Mouse (Mus musculus) gastrocnemius, postnatal 25 days (tissue): ENCODE data around the gene Taz. TPM values are rescaled to one million over a fixed set of nuclear protein-coding genes. Genes with fewer than 3 reads are reported as not detected.

ENCODE experiments used
- DNase-seq: peaks from one replicate; pipeline ENCODE4 v3.0.0; 2022
- microRNA-seq, 2 experiments: library from miRNA; unstranded; fragments of <30 nt; microRNA quantifications; one replicate each; pipeline ENCODE4 v1.2.0; 2021; ENCODE audit warnings: borderline replicate concordance in 2 of 2
- total RNA-seq, 2 experiments: library from RNA; stranded (reverse); gene quantifications; 1 replicate in 1 of 2; 2 replicates in 1 of 2; pipeline ENCODE4 v1.2.3; 2021

The Taz gene
- total RNA-seq, 2 experiments from 2014 or later, result 40.4 to 43.5 TPM

DNA sequence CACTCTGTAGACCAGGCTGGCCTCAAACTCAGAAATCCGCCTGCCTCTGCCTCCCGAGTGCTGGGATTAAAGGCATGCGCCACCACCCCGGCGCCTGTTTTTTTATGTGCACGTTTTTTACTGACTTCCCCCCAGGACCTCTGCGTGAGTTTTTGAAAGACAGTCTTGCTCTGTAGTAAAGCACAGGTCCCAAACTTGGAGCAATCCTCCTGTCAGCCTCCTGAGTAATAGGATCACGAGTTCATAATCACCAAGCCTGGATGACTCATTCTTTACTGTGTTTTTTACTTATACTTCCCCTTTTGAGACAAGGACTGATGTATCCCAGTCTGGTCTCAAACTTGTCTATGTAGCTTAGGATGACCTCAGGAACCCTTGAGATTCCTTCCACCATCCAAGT lies 3.8 kb upstream of the Taz start:
- no peak for DNase-seq

DNA sequence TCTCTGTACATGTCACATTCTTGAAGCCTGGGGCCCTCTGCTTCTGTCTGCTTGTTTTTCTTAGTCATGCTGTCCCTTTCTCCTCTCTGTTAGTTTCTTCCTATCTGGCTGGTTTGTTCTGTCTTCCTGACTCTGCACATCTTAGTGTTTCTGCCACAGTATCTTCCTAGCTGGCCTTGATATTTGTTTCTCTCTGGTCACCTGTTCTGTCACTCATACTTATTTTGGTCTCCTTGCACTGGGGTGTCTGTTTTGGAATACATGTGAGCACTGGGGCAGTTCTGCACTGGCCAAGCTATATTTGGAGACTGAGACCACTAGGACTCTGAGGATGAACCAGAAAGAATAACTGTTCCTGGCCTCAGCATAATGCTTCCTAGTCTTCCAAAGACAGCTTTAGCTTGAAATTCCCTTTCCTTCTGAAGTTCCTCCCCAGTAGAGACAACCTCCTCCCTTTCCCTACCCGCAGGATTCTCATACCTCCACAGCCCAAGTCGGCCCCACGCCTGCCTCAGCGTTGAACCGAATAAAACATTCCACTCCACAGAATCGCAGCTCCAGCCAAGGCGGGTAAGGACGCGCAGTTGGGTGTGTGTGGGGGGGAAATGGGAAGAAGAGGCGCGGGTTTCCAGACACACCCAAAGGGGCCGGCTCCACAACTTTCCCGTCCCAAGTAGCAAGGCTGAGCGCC lies 526 bp upstream of the Taz start:
- DNase-seq, result no peak

DNA sequence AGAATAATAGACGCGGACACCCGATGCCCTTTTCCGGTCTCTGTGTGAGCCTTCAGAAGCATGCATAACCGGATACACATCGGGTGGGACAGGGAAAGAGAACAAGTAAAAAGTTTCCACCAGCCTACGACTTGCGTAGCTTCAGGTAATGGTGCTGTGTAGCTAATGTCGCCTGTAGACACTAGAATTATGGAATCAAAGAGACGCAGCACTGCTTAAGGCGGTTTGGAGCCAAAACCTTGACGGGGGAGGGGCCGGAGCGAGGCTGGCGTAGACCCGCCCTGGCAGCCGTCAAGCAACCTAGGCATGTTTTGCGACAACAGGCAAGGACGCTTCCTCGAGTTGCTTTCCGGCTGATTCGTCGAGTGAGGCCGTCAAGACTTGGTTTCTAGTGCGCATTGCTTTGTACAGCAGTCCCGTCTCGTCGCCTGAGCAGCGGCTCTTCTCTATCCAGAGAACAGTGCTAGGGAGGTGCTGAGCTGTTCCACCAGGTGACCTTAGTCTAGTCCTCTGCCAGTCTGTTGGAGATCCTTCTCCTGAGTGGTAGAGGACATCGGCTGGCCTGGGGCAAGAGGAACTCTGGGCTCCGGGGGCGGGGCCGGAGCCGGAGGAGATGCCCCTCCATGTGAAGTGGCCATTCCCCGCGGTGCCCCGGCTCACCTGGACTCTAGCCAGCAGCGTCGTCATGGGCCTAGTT lies 831 bp downstream of the Taz start:
- DNase-seq, result peak; percentile 84

DNA sequence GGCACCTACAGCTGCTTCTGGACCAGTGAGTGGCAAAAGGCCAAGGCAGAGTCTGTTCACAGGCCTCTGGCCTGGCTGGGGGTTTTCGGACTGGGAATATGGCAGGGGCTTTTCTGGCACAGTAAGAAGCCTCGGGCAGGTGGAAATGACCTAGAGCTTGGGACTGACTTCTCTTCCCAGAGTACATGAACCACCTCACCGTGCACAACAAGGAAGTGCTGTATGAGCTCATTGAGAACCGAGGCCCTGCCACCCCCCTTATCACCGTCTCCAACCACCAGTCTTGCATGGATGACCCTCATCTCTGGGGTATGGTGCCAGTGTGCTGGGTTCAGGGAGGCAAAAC lies 1.4 kb downstream of the Taz start:
- DNase-seq, result no peak

DNA sequence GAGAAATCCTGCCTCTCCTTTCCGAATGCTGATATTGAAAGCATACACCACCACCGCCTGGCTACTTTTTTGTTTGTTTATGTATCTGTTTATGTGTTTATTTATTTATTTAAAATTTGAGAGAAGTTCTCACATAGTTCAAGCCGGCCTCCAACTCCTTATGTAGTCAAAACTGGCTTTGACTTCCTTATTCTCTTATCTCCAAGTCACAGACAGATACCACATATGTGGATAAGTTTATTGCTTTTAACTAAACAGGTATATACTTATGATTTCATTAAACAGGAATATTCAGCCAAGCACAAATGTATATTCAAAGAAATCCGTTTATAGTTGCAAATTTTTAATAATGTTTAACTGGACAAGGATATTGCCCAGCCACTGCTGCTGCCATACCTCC lies 11.7 kb downstream of the Taz start:
- no peak for DNase-seq

DNA sequence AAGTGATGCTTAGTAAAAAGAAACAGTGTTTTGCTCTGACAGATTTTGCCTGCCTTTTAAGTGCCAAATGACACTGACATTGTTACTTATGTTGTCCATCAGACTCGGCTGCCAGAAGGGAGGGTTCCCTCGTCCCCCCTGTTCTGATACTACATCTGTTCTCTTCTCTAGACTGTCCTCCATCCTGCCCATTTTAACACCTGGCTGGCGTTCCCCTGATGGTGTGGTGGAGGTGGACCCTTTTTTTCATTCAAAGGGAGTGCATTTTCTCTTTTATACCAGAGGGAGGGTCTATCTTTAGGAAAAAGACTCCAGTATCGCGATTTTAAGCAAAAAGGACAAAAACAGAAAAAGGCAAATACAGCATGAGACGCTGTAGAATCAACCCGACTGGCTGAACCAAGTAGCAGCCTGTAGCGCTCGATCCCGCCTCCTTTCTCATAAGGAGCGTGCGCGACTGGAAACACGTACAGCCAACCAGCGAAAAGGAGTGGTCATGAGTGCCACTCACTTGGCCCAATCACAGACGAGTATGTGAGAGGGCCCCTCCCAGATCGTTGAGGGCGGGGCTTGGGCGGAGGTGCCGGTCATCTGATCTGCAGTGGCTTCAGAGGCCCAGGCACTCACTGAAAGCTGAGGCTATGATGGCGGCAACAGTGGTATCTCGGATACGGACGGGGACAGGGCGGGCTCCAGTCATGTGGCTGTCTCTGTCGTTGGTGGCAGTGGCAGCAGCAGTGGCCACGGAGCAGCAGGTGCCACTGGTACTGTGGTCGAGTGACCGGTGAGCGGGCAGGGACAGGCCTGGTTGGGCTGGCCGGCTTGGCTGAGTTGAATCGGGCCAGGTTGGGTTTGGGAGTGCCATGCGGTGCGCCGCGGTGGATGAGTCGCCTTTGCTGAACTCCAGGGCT lies 15.1 kb downstream of the Taz start, which contains the start of gene Atp6ap1:
Atp6ap1 (plus strand) TSS at position 560 of the 911 bp plus-strand sequence.
- peak; percentile 93 for DNase-seq

DNA sequence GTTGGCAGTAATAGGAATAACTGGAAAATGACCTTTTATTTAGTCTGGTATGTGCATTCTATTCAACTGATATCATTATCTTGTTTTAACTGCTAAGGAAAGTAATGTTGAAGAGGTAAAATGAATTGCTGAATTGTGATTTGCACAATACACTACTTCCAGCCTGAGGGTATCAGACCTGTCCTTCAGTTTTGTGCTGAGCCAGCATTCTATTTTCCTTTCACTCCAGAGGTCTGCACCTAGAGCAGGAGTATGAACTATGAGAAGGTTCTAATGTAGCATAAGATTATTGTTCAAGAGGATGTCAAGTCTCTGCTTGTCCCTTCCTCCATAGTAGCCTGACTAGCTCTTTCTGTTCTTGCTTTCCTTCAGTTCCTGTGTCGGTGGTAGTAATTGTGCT lies 16.6 kb downstream of the Taz start:
- DNase-seq, result no peak

DNA sequence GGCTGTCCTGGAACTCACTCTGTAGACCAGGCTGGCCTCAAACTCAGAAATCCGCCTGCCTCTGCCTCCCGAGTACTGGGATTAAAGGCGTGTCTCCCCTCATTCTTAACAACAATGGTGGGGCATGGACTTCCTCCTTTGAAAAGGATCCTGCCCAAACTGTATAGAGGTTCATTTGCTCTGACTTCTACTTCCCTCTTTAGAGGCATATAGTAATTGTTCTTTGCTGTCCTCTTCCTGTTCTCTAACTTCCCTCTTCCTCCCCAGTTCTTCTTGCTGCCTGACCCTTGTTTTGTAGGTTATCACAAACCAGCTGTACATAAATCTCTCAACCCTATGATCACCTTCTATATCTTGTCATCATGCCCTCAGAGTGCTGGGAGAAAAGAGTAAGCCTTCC lies 18.0 kb downstream of the Taz start:
- no peak for DNase-seq

DNA sequence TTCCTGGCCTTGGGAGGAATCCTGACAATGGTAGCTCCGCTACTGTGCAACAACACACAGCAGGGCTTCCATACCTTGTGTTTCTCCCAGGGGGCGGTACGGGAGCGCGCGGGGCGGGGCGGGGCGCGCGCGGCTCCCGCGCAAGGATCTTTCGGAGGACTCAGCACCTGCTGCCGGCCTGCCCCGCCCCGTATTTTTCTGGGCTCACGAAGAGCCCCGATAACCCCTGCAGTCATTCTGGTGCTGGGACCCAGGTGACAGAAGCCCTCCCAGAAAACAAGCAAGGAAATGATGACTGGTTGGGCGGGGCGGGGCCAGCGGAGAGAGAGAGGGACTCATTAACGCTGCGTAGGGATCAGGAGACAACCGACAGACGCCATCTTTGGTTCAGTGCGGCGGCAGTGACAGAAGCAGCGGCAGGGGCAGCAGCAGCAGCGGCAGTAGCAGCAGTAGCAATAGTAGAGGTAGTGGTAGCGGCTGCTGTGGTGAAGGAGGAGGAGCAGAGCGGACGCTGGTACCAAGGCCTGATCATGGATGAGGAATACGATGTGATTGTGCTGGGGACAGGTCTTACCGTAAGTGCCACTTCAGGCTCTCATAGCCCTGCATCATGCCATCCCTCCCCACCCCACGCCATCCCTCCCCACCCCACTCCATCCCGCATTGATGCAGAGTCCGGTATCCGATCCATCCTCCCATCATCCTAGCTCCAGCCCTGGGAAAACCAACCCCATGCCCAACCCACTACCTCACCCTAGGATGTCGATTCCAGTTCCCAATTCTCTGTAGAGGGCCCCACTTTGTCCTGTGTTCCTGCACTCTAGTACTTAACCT lies 23.4 kb downstream of the Taz start, which contains the start of gene Gdi1:
Gdi1 (plus strand) TSS at position 132 of the 834 bp plus-strand sequence.
- DNase-seq, result peak; percentile 69

DNA sequence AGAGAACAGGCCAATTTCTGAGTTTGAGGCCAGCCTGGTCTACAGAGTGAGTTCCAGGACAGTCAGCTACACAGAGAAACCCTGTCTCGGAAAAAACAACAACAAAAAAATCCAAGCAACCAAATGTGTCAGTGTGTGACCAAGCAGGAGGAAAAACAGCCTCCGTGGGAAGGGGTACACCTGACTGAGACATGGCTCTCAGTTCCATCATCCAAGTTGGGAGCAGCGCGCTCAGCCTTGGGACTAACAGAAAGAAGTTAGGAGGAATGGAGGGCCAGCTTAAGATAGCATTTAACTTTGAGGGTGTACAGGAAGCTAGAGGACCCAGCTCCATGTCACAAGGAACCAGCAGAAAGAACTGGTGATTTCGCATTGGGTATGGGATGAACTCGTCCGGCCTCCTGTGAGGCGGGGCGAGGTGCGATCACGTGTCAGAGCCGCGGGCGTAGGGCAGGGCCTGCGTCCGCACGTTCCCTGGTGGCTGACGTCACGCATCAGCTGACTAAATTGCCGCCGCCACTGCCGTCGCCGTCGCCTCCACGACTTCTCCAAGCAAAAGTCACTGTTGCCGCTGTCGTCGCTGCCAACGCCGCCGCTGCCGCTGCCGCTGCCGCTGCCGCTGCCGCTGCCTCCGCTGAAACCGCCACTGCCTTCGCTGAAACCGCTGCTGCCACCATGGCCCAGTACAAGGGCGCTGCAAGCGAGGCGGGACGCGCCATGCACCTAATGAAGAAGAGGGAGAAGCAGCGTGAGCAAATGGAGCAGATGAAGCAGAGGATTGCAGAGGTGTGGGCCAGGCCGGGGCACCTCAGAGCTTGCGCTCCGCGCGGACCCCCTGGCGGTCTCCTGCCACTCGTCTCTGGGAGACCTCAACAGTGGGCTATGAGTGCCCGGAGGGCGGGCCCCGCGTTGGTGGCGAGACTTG lies 31.1 kb downstream of the Taz start, which contains the start of gene Fam50a:
Fam50a (plus strand) TSS at position 494 of the 925 bp plus-strand sequence.
- peak; percentile 88 for DNase-seq

DNA sequence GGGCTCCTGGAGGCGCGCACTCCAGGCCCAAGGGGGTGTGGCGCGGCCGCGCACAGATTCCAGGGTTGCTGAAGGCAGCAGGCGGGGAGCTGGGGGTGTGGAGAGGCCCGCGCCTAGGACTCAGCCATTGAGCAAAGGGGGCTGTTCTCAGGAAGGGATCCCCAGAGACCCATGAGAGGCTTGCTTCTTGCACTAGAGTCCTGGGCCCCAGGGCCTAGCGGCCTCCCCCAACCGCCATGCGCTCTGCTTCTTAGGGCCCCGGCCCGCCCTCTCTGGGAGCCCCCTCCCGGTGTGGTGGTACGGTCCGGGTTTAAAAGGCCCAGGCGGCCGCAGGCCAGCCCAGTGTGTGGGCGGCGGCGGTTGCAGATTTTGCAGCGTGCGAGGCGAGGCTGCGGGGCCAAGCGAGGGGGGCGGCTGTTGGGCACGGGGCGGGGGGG lies 47.0 kb downstream of the Taz start, which contains the start of gene Plxna3:
Plxna3 (plus strand) TSS at position 342 of the 437 bp plus-strand sequence.
- DNase-seq, result peak; percentile 65

DNA sequence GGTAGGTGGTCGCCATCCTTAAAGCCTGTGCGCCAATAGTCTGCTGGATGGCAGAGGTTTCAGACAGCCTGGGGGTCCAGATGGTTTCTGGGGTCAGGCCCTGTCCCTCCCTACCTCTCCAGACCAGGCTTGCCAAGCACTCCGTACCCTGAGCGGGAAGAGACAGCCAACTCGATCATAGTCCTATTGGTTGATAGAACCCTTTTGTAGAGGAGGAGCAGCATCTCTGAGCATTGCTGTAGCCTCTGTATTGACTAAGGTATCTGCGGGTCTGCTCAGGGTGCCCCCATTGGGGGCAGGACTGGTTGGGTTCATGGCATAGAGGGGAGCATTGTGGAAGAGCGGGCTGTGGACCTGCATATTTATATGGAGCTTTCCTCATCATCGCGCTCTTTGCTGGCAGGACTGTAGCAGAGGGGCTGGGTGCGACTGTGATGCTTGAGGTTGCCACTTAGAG lies 47.5 kb downstream of the Taz start:
- DNase-seq, result no peak

DNA sequence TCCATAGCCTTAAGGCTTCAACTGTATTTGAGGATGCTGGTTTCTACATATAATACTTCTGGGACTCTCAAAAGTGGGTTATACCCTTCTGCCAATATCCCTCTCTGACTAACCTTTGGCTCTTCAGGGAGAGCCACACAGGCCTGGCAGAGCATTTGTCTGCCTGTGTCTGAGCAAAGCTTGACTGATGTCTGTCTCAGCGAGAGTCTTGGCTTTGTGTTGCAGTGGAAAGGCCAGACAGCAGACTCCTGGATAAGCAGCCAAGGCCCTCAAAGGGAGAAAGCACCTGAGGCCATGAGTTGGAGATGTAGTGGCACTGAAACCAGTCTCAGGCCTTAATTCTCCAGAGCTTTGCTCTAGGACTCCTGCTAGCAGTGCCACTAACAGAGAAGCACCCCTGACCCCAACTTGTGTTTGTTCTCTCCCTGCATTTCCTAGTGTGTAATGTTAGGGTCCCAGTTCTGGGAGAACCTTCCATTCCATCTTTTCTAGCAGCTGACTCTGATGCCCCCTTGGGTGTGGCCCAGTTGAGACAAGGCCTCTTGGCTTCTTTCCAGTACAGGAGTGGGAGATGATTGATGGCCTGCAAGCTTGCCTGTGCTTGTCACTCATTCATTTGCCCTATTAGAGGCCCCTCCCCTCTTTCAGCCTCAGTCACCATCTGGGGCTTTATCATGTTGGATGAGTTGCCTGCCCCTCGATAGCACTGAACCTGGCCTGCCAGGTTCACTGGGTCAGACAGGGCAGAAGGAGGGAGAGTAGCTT lies 48.6 kb downstream of the Taz start:
- no peak for DNase-seq

Small RNA genes lying within 50 kb of the gene (microRNA-seq; reads per million reads assigned to microRNA genes)
- gene Mir7091 (0.74 to 1.6 reads per million in 2 experiments), gene Mir7092 (0 reads per million in 2 experiments)

Other genes with a start within 250 kb of the Taz start
- gene Opn1mw, start 154.4 kb upstream of the Taz start, total RNA-seq, result not detected
- gene Mecp2, start 146.5 kb upstream of the Taz start, total RNA-seq, result 10 to 100 TPM; 21.1 to 23.1 TPM
- gene Tex28, start 114.1 kb upstream of the Taz start, total RNA-seq, result not detected
- gene Tktl1, start 104.7 kb upstream of the Taz start, total RNA-seq, result not detected
- gene Flna, start 32.1 kb upstream of the Taz start, total RNA-seq, result 10 to 100 TPM; 47.7 to 64.7 TPM
- 10 to 100 TPM; 20.1 to 20.3 TPM for gene Emd, start 27.2 kb upstream of the Taz start, total RNA-seq
- 100 to 1,000 TPM; 164 to 171 TPM for gene Rpl10, start 11.1 kb upstream of the Taz start, total RNA-seq
- gene Dnase1l1, start 425 bp downstream of the Taz start, total RNA-seq, result 10 to 100 TPM; 90.3 to 95.9 TPM
- 10 to 100 TPM; 70.9 to 94.0 TPM for gene Atp6ap1, start 15.2 kb downstream of the Taz start, total RNA-seq
- gene Gdi1, start 23.1 kb downstream of the Taz start, total RNA-seq, result 10 to 100 TPM; 28.2 to 42.7 TPM
- 10 to 100 TPM; 20.5 to 22.5 TPM for gene Fam50a, start 31.1 kb downstream of the Taz start, total RNA-seq
- gene Plxna3, start 47.2 kb downstream of the Taz start, total RNA-seq, result under 1 TPM; 0.46 to 0.94 TPM
- gene Lage3, start 71.7 kb downstream of the Taz start, total RNA-seq, result 10 to 100 TPM; 32.2 to 36.5 TPM
- gene Ubl4a, start 91.3 kb downstream of the Taz start, total RNA-seq, result 10 to 100 TPM; 48.1 to 52.1 TPM
- 1 to 10 TPM; 2.3 to 2.6 TPM for gene Slc10a3, start 91.4 kb downstream of the Taz start, total RNA-seq
- 10 to 100 TPM; 10.9 to 11.5 TPM for gene Fam3a, start 111.4 kb downstream of the Taz start, total RNA-seq
- gene Ikbkg, start 111.4 kb downstream of the Taz start, total RNA-seq, result 10 to 100 TPM; 19.5 to 23.8 TPM
- 1 to 10 TPM; 3.3 to 7.4 TPM for gene G6pdx, start 147.3 kb downstream of the Taz start, total RNA-seq
- not detected for gene Gm6880, start 199.5 kb downstream of the Taz start, total RNA-seq